Mouse (Mus musculus) bone marrow macrophage, adult 2 months (primary cell): ENCODE measurements around the gene Gm45233.

Experiments used
- CTCF ChIP-seq: IDR thresholded peaks from 2 replicates; pipeline ENCODE4 v1.5.1; 2012; ENCODE audit warnings: low read depth, mild to moderate bottlenecking, low read length, moderate library complexity
- POLR2A ChIP-seq: IDR thresholded peaks from 2 replicates; pipeline ENCODE4 v1.6.1; 2012; ENCODE audit warnings: mild to moderate bottlenecking, low read depth, low read length, borderline replicate concordance

- TF ChIP-seq CTCF: no peak; the same call in 1 of the 2 replicates
- no peak for TF ChIP-seq POLR2A
Measured at GRCm38 (mm10) chr7:43465344-43466098, 21.6 kb downstream of the Gm45233 start.
